Mouse (Mus musculus): ENCODE data around the gene Epb41l4b.

- TF ChIP-seq POLR2A (IDR thresholded peaks at IDR 0.05; ENCODE audit: borderline replicate concordance, control insufficient read depth, low read depth, low read length) (no peak), CTCF (IDR thresholded peaks at IDR 0.05; ENCODE audit: control insufficient read depth, insufficient read depth, low read length) (no peak)
These were observed 76.3 kb downstream of the Epb41l4b start for GRCm38 (mm10) chr4:57066936-57067335.

Measured in bone marrow, adult 2 months (tissue).